Mouse (Mus musculus) MEL (cell line): ENCODE results near the gene Lrrc25. TPM values are rescaled to one million over a fixed set of nuclear protein-coding genes. Genes with fewer than 3 reads are reported as not detected.
A peak's percentile ranks its signal among the peaks of the same experiment; 100 is the strongest.
"Not testable (repeated sequence)": the region's sequence is repeated elsewhere in the genome, so short reads cannot be mapped to it uniquely, and the experiment has no call there.

Experiments used
- DNase-seq: peaks from one replicate; pipeline ENCODE4 v3.0.0; 2011; ENCODE audit warnings: low read depth, low spot score
- H3K27ac ChIP-seq: 2 replicates; pipeline ENCODE4 v1.5.1; 2012; ENCODE audit warnings: low read depth, mild to moderate bottlenecking, control low read depth, low read length, moderate library complexity; ENCODE audit not compliant: control insufficient read depth
- H3K27me3 ChIP-seq, 2 experiments: fragments of 150-350 bp in 1 of 2; sonication (generic) in 1 of 2; 2 replicates each; pipeline ENCODE4 v1.6.1; 2012; ENCODE audit warnings: low read length in 2 of 2, mild to moderate bottlenecking in 2 of 2, improper control_type of control experiment in 1 of 2, moderate library complexity in 1 of 2; ENCODE audit not compliant: insufficient read depth in 2 of 2, control insufficient read depth in 1 of 2
- H3K36me3 ChIP-seq, 2 experiments: 2 replicates each; pipeline ENCODE4 v1.6.1; 2012 to 2014; ENCODE audit warnings: low read length in 2 of 2, improper control_type of control experiment in 1 of 2, inconsistent platforms in 1 of 2, mild to moderate bottlenecking in 1 of 2; ENCODE audit not compliant: insufficient read depth in 2 of 2, control insufficient read depth in 1 of 2
- H3K4me1 ChIP-seq, 2 experiments: fragments of 150-350 bp in 1 of 2; sonication (generic) in 1 of 2; 2 replicates each; pipeline ENCODE4 v1.6.1; 2012; ENCODE audit warnings: low read length in 2 of 2, improper control_type of control experiment in 1 of 2, mild to moderate bottlenecking in 1 of 2; ENCODE audit not compliant: insufficient read depth in 2 of 2, control insufficient read depth in 1 of 2
- H3K4me3 ChIP-seq, 2 experiments: fragments of 150-350 bp in 1 of 2; sonication (generic) in 1 of 2; 2 replicates each; pipeline ENCODE4 v1.5.1; 2012; ENCODE audit warnings: low read depth in 2 of 2, low read length in 2 of 2, mild to moderate bottlenecking in 2 of 2, moderate library complexity in 2 of 2, control low read depth in 1 of 2, improper control_type of control experiment in 1 of 2; ENCODE audit not compliant: control insufficient read depth in 1 of 2, insufficient read depth in 1 of 2
- H3K79me2 ChIP-seq: 2 replicates; pipeline ENCODE4 v1.6.1; 2012; ENCODE audit warnings: mild to moderate bottlenecking, low read length, moderate library complexity; ENCODE audit not compliant: control insufficient read depth, poor library complexity, insufficient read depth
- H3K9ac ChIP-seq: 2 replicates; pipeline ENCODE4 v1.6.1; 2012; ENCODE audit warnings: low read depth, mild to moderate bottlenecking, control low read depth, low read length, moderate library complexity; ENCODE audit not compliant: control insufficient read depth, poor library complexity, severe bottlenecking
- H3K9me3 ChIP-seq: fragments of 150-350 bp; sonication (generic); replicated peaks from 2 replicates; pipeline ENCODE4 v1.6.1; 2012; ENCODE audit warnings: mild to moderate bottlenecking, low read length, improper control_type of control experiment, moderate library complexity; ENCODE audit not compliant: insufficient read depth
- CHD2 ChIP-seq: IDR thresholded peaks from 2 replicates; pipeline ENCODE4 v1.6.1; 2011; ENCODE audit warnings: low read length, improper control_type of control experiment
- ELF1 ChIP-seq: IDR thresholded peaks from 2 replicates; pipeline ENCODE4 v1.6.1; 2014; ENCODE audit warnings: low read depth, mild to moderate bottlenecking, inconsistent platforms, low read length, improper control_type of control experiment, moderate library complexity
- EP300 ChIP-seq, 2 experiments: IDR thresholded peaks; 2 replicates each; pipeline ENCODE4 v1.6.1; 2011; ENCODE audit warnings: improper control_type of control experiment in 2 of 2, low read length in 2 of 2, low read depth in 1 of 2, mild to moderate bottlenecking in 1 of 2
- ETS1 ChIP-seq: IDR thresholded peaks from 2 replicates; pipeline ENCODE4 v1.6.1; 2012; ENCODE audit warnings: low read depth, mild to moderate bottlenecking, inconsistent platforms, low read length, improper control_type of control experiment, moderate library complexity
- GATA1 ChIP-seq: IDR thresholded peaks from 2 replicates; pipeline ENCODE4 v1.6.1; 2011; ENCODE audit warnings: low read depth, low read length, improper control_type of control experiment
- HCFC1 ChIP-seq: IDR thresholded peaks from 2 replicates; pipeline ENCODE4 v1.6.1; 2012; ENCODE audit warnings: low read depth, mild to moderate bottlenecking, inconsistent platforms, low read length, improper control_type of control experiment, moderate library complexity
- MEF2A ChIP-seq: IDR thresholded peaks from 2 replicates; pipeline ENCODE4 v1.6.1; 2014; ENCODE audit warnings: low read depth, mild to moderate bottlenecking, inconsistent platforms, low read length, improper control_type of control experiment; ENCODE audit not compliant: poor library complexity, insufficient replicate concordance, severe bottlenecking; ENCODE audit errors: extremely low read depth
- MXI1 ChIP-seq: IDR thresholded peaks from 2 replicates; pipeline ENCODE4 v1.6.1; 2011; ENCODE audit warnings: mild to moderate bottlenecking, low read depth, low read length, improper control_type of control experiment
- NELFE ChIP-seq: IDR thresholded peaks from 2 replicates; pipeline ENCODE4 v1.6.1; 2011; ENCODE audit warnings: low read depth, low read length, improper control_type of control experiment
- NRF1 ChIP-seq: IDR thresholded peaks from 2 replicates; pipeline ENCODE4 v1.6.1; 2014; ENCODE audit warnings: low read depth, mild to moderate bottlenecking, inconsistent platforms, low read length, improper control_type of control experiment, moderate library complexity; ENCODE audit not compliant: poor library complexity, insufficient read depth, severe bottlenecking
- POLR2A ChIP-seq, 2 experiments: IDR thresholded peaks; 2 replicates each; pipeline ENCODE4 v1.6.1; 2011 to 2012; ENCODE audit warnings: low read length in 2 of 2, mild to moderate bottlenecking in 2 of 2, control low read depth in 1 of 2, improper control_type of control experiment in 1 of 2, low read depth in 1 of 2, moderate library complexity in 1 of 2; ENCODE audit not compliant: control insufficient read depth in 1 of 2, insufficient read depth in 1 of 2, poor library complexity in 1 of 2
- TAL1 ChIP-seq: IDR thresholded peaks from 2 replicates; pipeline ENCODE4 v1.6.1; 2012; ENCODE audit warnings: mild to moderate bottlenecking, inconsistent platforms, low read length, moderate library complexity, mixed read lengths
- TBP ChIP-seq: IDR thresholded peaks from 2 replicates; pipeline ENCODE4 v1.8.0; 2011; ENCODE audit warnings: low read depth, low read length, improper control_type of control experiment
- TCF12 ChIP-seq: IDR thresholded peaks from 2 replicates; pipeline ENCODE4 v1.6.1; 2014; ENCODE audit warnings: low read depth, mild to moderate bottlenecking, inconsistent platforms, low read length, improper control_type of control experiment, moderate library complexity
- UBTF ChIP-seq: IDR thresholded peaks from 2 replicates; pipeline ENCODE4 v1.6.1; 2012; ENCODE audit warnings: low read depth, mild to moderate bottlenecking, inconsistent platforms, low read length, improper control_type of control experiment, moderate library complexity, borderline replicate concordance; ENCODE audit not compliant: insufficient read depth
- USF1 ChIP-seq: IDR thresholded peaks from 2 replicates; pipeline ENCODE4 v1.6.1; 2014; ENCODE audit warnings: low read depth, mild to moderate bottlenecking, inconsistent platforms, low read length, improper control_type of control experiment, moderate library complexity
- ZC3H11A ChIP-seq: IDR thresholded peaks from 2 replicates; pipeline ENCODE4 v1.6.1; 2012; ENCODE audit warnings: low read depth, mild to moderate bottlenecking, inconsistent platforms, low read length, improper control_type of control experiment
- ZMIZ1 ChIP-seq: IDR thresholded peaks from 2 replicates; pipeline ENCODE4 v1.6.1; 2012; ENCODE audit warnings: low read depth, mild to moderate bottlenecking, inconsistent platforms, low read length, improper control_type of control experiment, moderate library complexity
- ZNF384 ChIP-seq: IDR thresholded peaks from 2 replicates; pipeline ENCODE4 v1.6.1; 2012; ENCODE audit warnings: low read depth, mild to moderate bottlenecking, inconsistent platforms, low read length, improper control_type of control experiment
- polyA plus RNA-seq, 2 experiments: library from polyadenylated mRNA; stranded (reverse) in 1 of 2; unstranded in 1 of 2; fragments of >175 nt in 1 of 2; fragments of >200 nt in 1 of 2; gene quantifications; 2 replicates each; pipeline versions ENCODE4 v1.2.1 to v1.2.4; 2012; ENCODE audit warnings: low replicate concordance in 2 of 2, low read depth in 1 of 2; ENCODE audit not compliant: insufficient read length in 2 of 2, insufficient read depth in 1 of 2, missing spikeins in 1 of 2
- total RNA-seq: library from RNA; depleted of rRNA; stranded (reverse); fragments of 300-350 nt; gene quantifications from 2 replicates; pipeline ENCODE4 v1.2.3, GENCODE M21; 2012

Lrrc25 gene
- total and polyA plus RNA-seq, 3 experiments: 0.39 to 1.1 TPM; not detected in 1

DNA sequence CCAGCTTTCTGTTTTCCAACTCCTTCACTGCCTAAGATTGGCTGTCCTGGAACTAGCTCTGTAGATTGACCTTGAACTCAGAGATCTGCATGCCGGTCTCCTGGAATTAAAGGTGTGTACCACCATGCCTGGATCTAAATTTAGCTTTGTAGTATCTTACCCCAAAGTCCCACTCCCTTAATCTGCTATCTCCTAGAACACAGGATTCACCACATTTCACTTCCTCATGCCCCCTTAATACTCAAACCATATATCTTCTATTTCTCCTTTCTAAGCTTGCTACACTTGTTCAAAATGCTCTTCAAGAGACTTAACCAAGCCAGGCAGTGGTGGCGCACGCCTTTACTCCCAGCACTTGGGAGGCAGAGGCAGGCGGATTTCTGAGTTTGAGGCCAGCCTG is 28.0 kb upstream of the Lrrc25 start:
- not testable (repeated sequence) for H3K9ac ChIP-seq, H3K4me3 ChIP-seq, H3K27me3 ChIP-seq, H3K4me1 ChIP-seq, H3K79me2 ChIP-seq, H3K9me3 ChIP-seq
- H3K36me3 ChIP-seq: peaks cover 2 to 12% of the 10 kb centered on the region in 2 experiments; a peak in 3 of 4 replicates
- H3K27ac ChIP-seq: peak overlapping the region; percentile 43
- peak; percentile 54 for TF ChIP-seq TAL1
- peak; percentile 59 for TF ChIP-seq GATA1
- peak; percentile 61 to 66 for TF ChIP-seq EP300 (IDR thresholded peaks at IDR 0.05; ENCODE audit: low read depth in 1 of 2, low read length in 2 of 2)
- peak; percentile 45; the same call in 1 of the 2 replicates for TF ChIP-seq MEF2A
- TF ChIP-seq ETS1: 0 out of 2 replicates have a peak, but pooled peaks have one; percentile 22
- peak; percentile 44; the same call in 1 of the 2 replicates for TF ChIP-seq TCF12
- DNase-seq: peak; percentile 60

DNA sequence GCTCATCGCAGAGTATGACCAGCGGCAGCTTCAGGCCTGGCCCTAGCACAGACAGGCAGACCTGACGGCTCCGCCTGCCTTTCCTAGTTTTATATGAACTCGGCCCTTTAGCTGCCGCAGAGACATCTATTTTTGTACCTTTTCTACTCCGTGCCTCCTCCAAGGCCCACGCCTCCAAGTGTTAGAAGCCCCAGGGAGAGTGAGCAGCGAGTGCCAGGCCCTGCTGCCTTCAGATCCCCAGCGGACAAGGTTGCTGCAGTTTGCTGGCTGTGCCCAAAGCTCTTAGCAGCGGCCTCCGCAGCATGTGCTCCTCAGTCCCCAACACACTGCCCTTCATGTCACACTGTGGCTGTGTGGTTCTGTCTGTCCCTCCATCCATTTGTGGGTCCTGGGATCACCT is 24.4 kb upstream of the Lrrc25 start:
- no peaks in the 10 kb centered on the region for H3K27me3 ChIP-seq
- no peaks in the 10 kb centered on the region for H3K9me3 ChIP-seq
- H3K9ac ChIP-seq: no peak overlapping the region
- H3K79me2 ChIP-seq: peaks cover 7% of the 10 kb centered on the region
- H3K36me3 ChIP-seq: peaks cover 0 to 12% of the 10 kb centered on the region in 2 experiments; a peak in 3 of 4 replicates
- H3K27ac ChIP-seq: no peak overlapping the region
- TF ChIP-seq UBTF: no peak
- no peak for TF ChIP-seq MXI1
- TF ChIP-seq TBP: no peak
- no peak for TF ChIP-seq POLR2A (IDR thresholded peaks at IDR 0.05; ENCODE audit: control insufficient read depth in 1 of 2, insufficient read depth in 1 of 2, low read depth in 1 of 2, low read length in 2 of 2, poor library complexity in 1 of 2)
- no peak for TF ChIP-seq NELFE
- no peak for TF ChIP-seq ZNF384
- no peak for TF ChIP-seq HCFC1
- TF ChIP-seq CHD2: no peak
- TF ChIP-seq GATA1: no peak
- TF ChIP-seq, all 39 proteins: peak for 0
- no peak overlapping the region for H3K4me3 ChIP-seq
- no peak for DNase-seq
- peaks cover 8 to 21% of the 10 kb centered on the region in 2 experiments; a peak in 3 of 4 replicates for H3K4me1 ChIP-seq

DNA sequence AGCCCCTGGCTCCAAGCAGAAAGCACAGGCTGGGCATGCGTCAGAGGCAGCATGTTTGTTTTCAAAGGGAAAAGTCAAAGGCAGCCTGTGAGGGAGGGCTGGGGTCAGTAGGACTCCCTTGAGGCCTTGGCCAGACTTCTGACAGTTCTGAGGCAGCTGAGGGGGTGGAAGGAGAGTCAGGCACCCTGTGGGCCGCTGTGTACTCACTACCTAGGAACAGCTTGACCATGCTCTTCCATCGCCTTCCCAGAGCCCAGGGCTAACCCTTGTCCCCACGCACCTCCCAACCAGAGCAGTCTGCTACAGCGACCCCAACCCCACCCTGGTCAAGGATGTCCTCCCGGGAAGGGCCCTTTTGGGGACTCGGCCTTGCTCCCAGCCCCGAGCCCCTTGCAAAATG is 22.8 kb upstream of the Lrrc25 start:
- H3K9ac ChIP-seq: peak overlapping the region; percentile 63
- peak overlapping the region; percentile 58 for H3K27ac ChIP-seq
- no peaks in the 10 kb centered on the region for H3K9me3 ChIP-seq
- H3K4me3 ChIP-seq: peak overlapping the region; percentile 79 to 95; a peak in 2 of 4 replicates
- peaks cover 6 to 11% of the 10 kb centered on the region in 2 experiments; a peak in 3 of 4 replicates for H3K4me1 ChIP-seq
- H3K27me3 ChIP-seq: no peaks in the 10 kb centered on the region
- peaks cover 0 to 4% of the 10 kb centered on the region in 2 experiments; a peak in 2 of 4 replicates for H3K36me3 ChIP-seq
- peaks cover 7% of the 10 kb centered on the region for H3K79me2 ChIP-seq
- no peak for TF ChIP-seq ELF1
- no peak for TF ChIP-seq MXI1
- no peak for TF ChIP-seq POLR2A (IDR thresholded peaks at IDR 0.05; ENCODE audit: control insufficient read depth in 1 of 2, insufficient read depth in 1 of 2, low read depth in 1 of 2, low read length in 2 of 2, poor library complexity in 1 of 2)
- no peak for TF ChIP-seq NELFE
- TF ChIP-seq NRF1: no peak
- no peak for TF ChIP-seq ZC3H11A
- TF ChIP-seq USF1: no peak
- no peak for TF ChIP-seq ZMIZ1
- no peak for TF ChIP-seq TBP
- no peak for DNase-seq
